Mouse (Mus musculus) urinary bladder, postnatal 14 days (tissue): ENCODE data around the gene Gsta2.
"Not testable (repeated sequence)": the region's sequence is repeated elsewhere in the genome, so short reads cannot be mapped to it uniquely, and the experiment has no call there.

Experiments
- DNase-seq: peaks from one replicate; pipeline ENCODE4 v3.0.0; 2021; ENCODE audit warnings: low spot score

Gene Gsta2

DNA sequence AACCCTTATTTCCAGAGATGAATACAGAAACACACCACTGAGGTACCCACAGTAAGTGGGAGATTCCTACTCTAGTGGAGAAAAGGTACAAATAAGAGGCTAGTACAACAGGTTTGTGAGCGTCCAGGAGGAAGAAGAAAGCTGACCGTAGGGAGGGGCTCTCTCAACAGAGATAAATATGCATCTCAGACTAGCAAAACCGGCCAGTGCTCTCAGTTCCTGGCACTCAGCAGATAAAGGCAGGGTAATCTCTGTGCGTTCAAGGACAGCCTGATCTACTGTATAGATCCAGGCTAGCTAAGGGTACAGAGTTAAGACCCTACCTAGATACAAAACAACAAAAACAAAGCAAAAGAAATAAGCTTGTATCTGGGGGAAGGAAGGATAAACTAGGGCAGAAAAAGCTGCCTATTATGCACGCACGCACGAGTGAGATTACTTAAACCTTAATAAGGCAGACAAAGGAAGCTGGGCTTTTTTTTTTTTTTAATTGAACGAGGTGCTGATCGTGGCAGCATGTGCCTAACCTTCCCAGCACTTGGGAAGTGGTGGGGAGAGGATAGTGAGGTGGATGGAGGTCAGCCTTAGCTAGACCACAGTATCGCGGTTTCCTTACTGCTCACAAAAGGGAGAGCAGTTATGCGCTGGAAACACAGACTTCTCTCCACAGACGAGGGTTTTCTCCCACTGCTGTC, 10.4 kb upstream of the Gsta2 start:
- DNase-seq, result no peak

DNA sequence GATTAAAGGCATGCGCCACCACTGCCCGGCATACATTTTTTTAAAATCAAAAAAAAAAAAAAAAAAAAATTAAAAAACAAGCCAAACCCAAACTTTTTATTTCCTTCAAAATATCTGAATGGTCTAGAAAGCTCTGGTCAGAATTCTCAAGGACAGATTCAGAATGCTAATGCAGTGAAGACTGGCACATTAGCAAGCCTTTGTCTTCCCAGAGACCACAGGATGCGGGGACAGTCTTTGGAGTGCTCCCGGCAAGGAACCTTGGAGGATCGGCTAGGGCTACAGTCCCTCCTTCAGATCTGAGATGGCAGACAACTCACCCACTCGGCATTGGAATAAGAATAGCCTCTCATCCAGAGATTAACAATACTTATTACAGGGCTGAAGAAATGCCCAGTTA, 9.1 kb upstream of the Gsta2 start:
- no peak for DNase-seq

DNA sequence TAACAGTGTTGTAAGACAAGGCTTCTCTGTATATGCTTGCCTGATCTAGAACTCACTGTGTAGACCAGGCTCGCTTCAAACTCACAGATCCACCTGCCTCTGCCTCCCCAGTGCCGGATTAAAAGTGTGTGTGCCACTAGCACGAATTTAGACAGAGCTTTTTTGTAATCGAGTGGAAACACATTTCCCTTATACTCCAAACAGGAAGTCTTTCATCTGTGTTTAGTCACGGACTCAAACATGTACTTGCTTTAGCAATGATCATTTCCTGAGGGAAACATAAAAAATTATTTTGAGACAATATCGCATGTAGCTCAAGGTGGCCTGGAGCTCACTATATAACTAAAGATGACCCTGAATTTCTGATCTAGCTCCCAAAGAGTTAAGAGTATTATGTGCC, 7.8 kb upstream of the Gsta2 start:
- no peak for DNase-seq

DNA sequence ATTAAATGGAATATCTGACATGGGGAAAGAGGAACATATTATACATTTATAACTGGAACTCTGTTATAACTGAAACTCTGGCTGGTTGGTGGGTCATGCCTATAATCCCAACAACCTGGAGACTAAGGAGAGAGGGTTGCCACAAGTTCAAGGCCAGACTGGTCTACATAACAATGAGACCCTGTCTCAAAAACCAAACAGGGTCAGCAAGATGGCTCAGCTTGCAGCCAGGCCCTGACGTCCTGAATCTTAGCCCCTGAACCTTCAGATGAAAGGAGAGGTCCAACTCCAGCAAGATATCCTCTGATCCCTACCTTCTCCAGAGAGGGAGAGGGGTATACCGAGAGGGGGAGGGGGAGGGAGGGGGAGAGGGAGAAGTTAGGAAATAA, 4.9 kb upstream of the Gsta2 start:
- no peak for DNase-seq

DNA sequence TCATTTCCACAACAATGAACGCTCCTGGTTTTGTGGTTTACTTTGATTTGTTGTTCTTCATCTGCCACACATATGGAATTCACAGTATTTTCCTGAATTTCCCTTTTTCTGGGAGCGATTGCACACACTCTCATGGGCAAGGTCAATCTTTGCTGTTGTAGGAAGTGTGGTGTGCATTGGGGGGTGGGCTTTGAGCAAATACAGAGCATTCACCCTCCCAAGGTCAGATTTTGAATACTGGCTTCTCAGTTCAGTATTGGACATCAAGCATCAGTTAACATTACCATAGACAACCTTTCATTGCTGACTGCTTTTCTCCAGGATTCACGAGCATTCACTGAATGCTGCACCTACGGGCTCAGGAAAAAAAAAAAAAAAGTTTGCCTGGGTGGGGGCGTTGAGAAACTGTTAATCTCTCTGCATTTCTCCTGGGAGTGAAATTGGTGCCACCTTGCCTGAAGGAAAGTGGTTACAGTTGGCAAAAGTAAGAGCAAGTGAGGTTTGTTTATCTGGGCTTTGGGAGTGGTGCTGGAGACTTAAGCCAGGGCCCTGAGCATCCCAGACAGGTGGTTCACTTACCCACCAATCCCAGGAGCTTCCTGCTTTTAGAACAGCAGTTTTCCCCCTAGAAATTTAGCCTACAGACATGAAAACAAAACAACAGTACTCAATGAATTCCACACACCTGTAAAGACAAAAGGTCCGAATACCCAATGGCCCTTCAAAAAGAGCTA, 4.3 kb upstream of the Gsta2 start:
- no peak for DNase-seq

DNA sequence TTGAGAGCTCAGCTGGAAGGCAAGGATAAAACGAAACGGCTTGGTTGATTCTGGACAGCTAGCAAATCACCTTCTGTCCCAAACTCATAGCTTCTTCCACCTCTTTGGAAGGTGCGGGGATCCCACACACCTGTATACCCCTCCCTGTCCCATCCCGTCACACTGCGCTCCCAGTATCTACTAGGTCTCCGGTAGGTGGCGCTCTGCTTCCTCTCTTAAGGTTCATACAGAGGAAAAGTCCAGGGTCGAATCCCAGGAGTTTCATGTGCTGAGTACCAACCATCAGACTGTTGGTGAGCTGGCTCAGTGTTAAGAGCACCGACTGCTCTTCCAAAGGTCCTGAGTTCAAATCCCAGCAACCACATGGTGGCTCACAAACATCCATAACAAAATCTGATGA, 2.5 kb upstream of the Gsta2 start:
- peak; percentile 80 for DNase-seq

DNA sequence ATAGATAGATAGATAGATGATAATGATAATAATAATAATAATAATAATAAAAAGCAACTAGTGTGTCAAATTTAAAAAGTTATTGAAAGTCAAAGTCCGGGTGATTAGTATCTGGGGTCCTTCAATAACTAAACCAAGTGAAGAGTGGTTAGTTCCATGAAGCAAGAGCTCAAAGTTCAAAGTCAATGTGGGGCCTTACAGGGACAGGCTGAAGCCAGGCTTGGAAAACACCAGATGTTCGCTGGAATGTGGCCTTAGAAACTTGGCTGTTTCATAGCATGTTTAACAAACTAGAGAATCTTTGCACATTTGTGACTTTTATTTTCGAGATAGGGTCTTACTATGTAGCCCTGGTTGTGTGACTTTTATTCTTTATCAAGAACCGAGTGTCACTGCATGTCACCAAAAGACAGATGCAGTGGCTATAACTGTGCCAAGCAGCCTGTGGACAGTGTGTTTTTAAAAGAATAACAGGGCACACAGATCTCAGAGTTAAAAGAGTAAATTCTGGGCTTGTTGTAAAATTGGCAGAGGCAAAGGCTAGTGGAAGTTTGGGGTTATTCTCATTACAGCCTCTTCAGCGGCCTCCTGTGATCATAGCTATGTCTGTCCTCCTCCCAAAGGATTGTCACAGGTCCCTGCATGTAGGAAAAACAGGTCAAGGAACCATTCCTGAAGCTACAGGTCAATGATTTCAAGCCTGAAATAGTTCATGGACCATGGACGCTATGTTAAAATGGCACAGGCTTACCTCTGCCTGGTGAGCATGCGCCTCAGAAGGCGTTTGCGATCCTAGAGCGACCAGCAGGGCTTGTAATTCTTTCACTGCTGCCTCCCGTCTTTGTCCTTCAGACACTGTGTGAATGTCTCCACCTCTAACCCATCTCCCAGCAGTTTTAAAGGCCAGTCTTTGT, 666 bp downstream of the Gsta2 start:
- no peak for DNase-seq

DNA sequence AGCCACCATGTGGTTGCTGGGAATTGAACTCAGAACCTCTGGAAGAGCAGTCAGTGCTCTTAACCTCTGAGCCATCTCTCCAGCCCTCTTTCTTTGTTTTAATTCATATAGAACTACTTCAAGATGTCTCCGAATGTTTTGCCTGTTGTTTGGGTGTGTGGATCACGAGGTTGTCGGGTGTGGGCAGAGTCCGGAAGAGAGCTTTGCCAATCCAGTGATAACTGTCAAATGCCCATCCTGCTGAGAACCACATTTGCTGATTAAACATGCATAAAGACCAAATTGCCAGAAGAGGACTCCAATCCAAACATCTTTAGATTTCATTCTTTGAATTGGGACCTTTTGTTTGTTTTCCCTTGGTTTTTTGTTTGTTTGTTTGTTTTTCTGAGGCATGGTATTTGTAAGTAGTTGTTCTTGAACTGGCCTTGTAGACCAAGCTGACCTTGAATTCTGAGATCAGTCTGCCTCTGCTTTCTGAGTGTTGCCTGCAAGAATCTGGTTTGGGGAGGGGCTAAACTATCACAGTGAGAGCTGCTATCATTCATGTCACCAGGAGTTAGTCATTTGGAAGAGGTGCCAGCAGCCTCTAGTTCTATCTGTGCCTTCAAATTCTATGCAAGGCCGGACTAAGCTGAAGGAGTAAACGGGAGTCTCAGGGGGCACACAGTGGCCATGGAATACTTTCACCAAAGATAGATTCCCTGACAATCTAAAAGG, 3.9 kb downstream of the Gsta2 start:
- DNase-seq, result no peak

DNA sequence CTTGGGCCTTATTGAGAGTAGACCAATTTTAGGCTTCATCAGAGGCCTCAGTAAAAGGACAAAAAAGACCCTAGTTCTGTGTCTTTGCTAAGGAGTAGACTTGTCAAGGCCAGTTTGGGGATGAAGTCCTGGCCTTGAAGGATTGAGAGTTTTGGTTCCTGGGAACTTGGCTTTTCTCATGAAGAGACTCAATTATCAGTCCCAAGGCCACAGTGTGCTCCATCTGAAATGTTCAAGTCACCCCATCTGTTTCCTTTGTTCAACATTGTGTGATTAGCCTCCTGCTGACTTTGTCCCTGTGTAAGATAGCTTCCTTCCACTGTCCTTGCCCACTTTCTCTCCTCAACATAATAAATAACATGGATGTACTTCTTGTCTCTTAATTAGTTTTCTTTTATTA, 5.6 kb downstream of the Gsta2 start:
- not testable (repeated sequence) for DNase-seq

DNA sequence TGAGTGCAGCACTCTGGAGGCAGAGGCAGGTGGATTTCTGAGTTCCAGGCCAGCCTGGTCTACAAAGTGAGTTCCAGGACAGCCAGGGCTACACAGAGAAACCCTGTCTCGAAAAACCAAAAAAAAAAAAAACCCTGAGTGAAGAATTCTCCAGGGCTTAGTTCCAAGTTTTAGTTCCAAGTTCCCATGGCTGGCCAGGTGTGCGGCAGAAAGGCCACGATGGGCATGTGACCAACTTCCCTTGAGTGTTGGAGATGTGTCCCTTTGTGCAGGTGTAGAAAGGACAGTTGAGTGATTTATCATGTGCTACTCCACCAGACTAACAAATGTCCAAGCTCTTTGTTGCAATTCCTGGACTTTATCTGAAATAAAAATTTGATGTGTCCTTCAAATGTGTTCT, 6.4 kb downstream of the Gsta2 start:
- not testable (repeated sequence) for DNase-seq

DNA sequence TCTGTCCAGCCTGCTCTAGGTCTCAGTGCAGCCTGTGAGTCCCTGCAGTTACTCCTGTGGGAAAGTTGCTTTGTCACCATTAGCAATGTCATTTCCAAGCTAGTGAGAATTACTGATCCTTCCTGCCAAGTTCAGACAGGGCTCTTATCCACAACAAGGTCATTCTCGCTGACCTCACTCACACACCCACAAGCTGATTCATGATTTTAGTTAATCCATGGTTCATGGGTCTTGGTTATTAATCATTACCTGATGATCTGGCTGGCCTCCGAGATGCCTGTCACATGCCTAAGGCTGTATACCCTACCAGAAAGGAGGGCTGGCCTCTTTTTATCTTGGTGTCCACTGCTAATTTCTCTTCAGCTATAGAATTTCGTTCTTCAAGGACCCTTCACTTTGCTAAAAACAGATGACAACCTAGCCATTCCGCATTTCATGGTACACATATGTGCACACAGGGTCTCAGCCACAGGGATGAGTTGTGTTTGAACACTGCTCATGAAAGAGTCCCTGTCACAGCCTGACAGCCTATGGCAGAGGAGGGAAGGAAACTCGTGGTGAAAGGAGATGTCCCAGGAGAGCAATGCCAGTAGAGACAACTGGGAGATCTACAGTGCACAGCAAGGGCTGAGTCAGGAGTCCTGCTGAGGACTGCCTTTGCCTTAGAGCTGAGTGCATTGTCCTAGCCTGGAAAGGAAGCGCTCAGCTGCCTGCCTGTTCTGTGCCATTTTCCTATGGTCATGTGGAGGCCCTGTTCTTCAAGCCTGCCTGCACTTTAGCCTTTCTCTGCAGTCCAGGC, 7.2 kb downstream of the Gsta2 start:
- peak; percentile 59 for DNase-seq

DNA sequence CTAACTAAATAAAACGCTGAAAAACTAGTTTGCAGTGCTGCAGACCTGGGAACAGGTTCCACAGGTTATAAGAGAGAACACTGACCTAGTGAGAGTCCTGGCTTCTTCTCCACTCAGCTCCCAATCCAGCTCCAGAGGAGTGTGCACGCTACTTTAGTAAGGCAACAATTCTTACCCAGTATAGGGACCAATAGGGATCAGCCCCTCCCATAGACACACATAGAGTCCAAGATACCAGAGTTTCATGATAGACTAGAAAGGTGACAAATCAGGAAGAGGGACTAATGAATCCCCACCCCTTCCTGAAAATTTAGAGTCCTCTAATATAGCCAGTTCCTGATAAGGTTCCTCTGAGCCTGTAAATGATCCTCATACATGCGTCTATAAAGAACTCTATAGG, 8.6 kb downstream of the Gsta2 start:
- DNase-seq, result peak; percentile 22

DNA sequence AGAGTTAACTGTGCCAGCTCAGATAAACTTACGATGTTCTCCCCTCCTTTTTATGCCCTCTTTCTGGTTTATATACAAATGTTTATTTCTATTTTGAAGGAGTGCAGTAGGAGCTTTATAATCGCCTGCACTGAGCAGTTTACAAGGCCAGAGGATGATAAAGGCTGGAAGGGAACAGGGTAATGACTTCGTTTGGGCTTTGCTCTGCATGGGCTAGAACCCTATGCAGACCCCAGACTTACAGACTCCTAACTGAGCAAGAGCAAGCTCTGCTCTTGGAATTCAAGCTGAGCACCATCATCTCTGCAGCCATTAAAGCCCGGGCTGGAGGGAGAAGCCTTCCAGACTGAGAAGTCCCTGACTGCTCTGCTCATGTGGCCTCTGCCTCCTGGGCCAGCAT, 10.4 kb downstream of the Gsta2 start:
- DNase-seq, result not testable (repeated sequence)

DNA sequence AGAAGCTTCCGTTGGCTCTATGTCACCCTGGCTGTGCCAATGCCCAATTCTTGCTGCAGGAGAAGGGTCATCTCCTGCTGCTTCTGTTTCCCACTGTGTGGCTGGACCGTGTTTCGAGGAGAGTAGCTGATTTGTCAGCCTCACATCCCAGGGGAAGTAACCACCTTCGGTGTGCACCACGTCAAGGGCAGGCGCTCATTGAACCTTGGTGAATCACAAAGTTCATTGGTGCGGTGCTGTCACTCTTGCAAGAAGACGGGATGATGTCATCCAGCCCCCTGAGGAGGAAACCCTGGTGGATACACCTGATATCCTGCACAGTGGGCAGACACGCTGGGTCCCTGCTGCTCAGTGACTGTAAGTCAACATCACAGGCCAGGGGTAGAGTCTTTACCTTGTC, 12.5 kb downstream of the Gsta2 start:
- not testable (repeated sequence) for DNase-seq

DNA sequence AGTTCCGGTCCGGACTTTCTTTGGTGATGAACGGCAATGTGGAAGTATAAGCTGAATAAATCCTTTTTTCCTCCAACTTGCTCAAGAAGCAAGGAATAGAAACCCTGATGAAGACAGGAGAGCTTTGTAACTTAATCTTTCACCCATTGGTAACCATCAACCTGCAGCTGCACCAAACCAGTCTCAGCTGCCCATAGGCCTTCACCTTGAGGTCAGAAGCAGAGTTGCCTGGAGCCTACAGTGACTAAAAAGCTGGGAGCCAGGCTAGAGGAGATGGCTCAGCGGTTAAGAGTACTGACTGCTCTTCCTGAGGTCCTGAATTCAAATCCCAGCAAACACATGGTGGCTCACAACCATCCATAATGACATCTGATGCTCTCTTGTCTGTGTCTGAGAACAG, 13.1 kb downstream of the Gsta2 start:
- not testable (repeated sequence) for DNase-seq

DNA sequence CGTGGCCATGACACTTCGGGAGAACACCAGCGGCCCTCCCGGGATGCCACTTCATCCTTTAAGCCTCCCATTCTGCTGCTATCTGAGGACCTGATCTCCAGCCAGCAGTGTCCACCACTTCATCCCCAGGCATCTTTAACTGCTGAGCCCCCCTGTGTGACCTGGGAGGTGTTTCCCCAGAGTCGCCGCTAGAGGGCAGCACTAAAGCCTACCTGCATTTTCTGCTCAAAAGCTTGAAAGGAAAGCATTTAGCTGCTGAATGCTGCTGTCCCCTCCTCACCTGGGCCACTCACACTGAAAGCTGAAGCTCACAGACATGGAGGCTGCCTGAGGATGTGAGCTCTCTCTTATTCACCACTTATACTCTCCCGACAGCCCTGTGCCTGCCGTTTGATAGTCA, 15.3 kb downstream of the Gsta2 start:
- DNase-seq, result peak; percentile 26

DNA sequence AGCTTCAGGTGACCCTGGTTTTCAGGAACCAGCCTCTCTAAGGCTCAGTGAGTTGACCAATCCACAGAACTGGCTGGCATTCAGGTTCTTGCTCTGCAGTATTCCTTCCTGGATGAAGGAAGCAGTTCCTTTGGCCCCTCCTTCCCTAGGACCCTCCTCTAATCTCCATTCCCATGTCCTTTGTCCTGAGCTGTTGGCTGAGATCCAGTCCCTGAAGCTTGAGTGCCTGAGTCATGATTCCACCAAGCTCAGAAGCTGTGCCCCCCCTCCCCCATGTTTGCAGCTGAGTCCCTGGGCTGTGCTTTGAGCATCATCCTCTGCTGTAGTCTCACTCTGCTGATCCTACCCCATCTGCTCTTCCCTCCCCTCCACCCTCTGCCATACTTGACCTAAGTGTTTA, 18.5 kb downstream of the Gsta2 start:
- not testable (repeated sequence) for DNase-seq

DNA sequence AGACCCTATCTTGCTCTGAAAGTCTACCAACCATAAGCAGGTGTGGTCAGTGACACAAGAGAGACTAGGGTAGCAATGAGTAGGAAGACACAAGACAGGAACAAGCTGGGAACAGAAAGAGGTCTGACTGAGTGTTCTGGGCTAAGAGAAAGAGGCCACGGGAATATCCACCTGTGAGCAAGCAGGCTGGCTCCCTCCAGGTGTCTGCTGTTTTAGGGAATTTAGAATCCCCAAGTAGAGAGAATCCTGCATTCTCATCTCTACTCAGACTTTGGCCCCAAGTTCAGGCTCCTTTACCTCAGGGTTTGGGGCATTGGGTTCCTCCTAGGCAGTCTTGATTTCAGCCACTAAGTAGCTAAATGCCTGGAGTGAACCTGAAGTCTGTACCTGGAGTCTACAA, 28.3 kb downstream of the Gsta2 start, which contains the start of gene Omt2b:
Gene Omt2b, plus strand, starts transcription at position 301 of the 400 bp plus-strand sequence.
- DNase-seq, result not testable (repeated sequence)

DNA sequence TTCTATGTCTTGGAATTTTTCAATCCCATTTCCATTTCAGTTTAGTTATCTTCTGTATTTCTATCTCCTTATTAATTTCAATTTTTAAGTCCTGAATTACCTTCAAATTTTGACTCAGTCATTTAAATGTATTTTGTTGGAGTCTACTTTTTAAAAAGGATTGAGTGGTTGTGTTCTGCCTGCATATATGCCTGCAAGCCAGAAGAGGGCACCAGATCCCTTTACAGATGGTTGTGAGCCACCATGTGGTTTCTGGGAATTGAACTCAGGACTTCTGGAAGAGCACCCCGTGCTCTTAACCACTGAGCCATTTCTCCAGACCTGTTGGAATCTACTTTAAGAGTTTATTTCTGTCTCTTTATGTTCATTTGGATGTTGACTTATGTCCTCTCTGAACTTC, 36.1 kb downstream of the Gsta2 start:
- no peak for DNase-seq

DNA sequence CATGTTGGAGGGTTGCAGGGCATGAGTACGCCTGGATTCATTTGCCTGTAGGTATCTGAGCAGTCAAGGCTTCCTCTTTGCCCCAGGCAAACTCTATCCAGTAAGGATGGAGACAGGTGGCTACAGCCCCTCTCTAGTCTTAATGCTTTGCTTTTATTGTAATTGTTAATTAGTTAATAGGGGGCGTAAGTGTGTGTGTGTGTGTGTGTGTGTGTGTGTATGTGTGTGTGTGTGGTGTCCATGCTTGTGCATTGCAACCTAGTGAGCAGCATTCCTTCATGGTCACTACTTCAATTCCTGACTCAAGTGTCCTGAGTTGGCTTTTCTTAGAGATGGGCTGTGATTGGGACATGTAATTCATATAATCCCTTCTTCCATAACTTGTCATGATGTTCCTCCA, 40.9 kb downstream of the Gsta2 start, which contains the start of gene Omt2a:
Gene Omt2a, minus strand, starts transcription at position 101 of the 400 bp plus-strand sequence.
- DNase-seq, result no peak

DNA sequence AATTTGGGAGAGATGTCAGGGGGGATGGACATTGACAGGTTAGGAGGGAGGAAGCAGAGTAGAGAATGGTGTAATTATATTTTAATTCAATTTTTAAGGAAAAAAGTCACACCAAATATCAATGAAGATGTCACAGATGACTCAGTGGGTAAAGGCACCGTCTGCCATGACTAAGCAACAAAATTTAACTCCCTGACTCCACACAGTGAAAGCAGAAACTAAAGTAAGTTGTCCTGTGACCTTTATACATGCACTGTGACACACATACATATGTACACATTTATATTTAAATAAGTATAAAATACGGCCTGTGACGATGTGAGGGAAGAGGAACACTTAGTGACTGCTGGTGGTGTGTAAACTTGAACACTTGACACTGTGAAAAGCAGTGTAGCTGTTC, 47.5 kb downstream of the Gsta2 start:
- not testable (repeated sequence) for DNase-seq
